Mouse (Mus musculus): Measurements from ENCODE around the gene Pcna. TPM values are rescaled to one million over a fixed set of nuclear protein-coding genes. Genes with fewer than 3 reads are reported as not detected.
A peak's percentile ranks its signal among the peaks of the same experiment; 100 is the strongest.

The Pcna gene
- total and polyA plus RNA-seq, 3 experiments, result 308 to 541 (median 427) TPM

- H3K9ac ChIP-seq (ENCODE audit: control insufficient read depth, low read depth, low read length, poor library complexity, severe bottlenecking), result no peak overlapping the region; the same call in 1 of the 2 replicates
- peak overlapping the region; percentile 24; the same call in 1 of the 2 replicates for H3K27ac ChIP-seq (ENCODE audit: control insufficient read depth, low read depth, low read length)
- H3K36me3 ChIP-seq (ENCODE audit: control insufficient read depth in 1 of 2, insufficient read depth in 2 of 2, low read length in 2 of 2), result peaks cover 0 to 11% of the 10 kb centered on the region in 2 experiments; a peak in 3 of 4 replicates
- H3K27me3 ChIP-seq (ENCODE audit: control insufficient read depth in 1 of 2, insufficient read depth in 2 of 2, low read length in 2 of 2), result no peaks in the 10 kb centered on the region
- H3K79me2 ChIP-seq (ENCODE audit: control insufficient read depth, insufficient read depth, low read length, poor library complexity), result 0 out of 2 replicates have a peak, but pooled peaks cover 2% of the 10 kb centered on the region
- TF ChIP-seq CHD1 (IDR thresholded peaks at IDR 0.05; ENCODE audit: low read depth, low read length) (no peak), ZKSCAN1 (IDR thresholded peaks at IDR 0.05; ENCODE audit: low read depth, low read length) (no peak), ETS1 (IDR thresholded peaks at IDR 0.05; ENCODE audit: low read depth, low read length) (no peak), GABPA (IDR thresholded peaks at IDR 0.05; ENCODE audit: low read depth, low read length) (no peak), RAD21 (IDR thresholded peaks at IDR 0.05; ENCODE audit: low read depth, low read length) (no peak), MEF2A (IDR thresholded peaks at IDR 0.05; ENCODE audit: extremely low read depth, insufficient replicate concordance, low read depth, low read length, poor library complexity, severe bottlenecking) (no peak), ELF1 (IDR thresholded peaks at IDR 0.05; ENCODE audit: low read depth, low read length) (no peak), TBP (IDR thresholded peaks at IDR 0.05; ENCODE audit: low read depth, low read length) (no peak), POLR2A (IDR thresholded peaks at IDR 0.05; ENCODE audit: control insufficient read depth in 1 of 2, insufficient read depth in 1 of 2, low read depth in 1 of 2, low read length in 2 of 2, poor library complexity in 1 of 2) (no peak), HCFC1 (IDR thresholded peaks at IDR 0.05; ENCODE audit: low read depth, low read length) (no peak), GATA1 (IDR thresholded peaks at IDR 0.05; ENCODE audit: low read depth, low read length) (no peak), JUND (IDR thresholded peaks at IDR 0.05; ENCODE audit: low read depth, low read length) (no peak), USF2 (IDR thresholded peaks at IDR 0.05; ENCODE audit: borderline replicate concordance in 1 of 2, insufficient read depth in 1 of 2, low read depth in 1 of 2, low read length in 2 of 2) (no peak), E2F4 (IDR thresholded peaks at IDR 0.05; ENCODE audit: borderline replicate concordance, low read depth, low read length) (no peak), MAX (IDR thresholded peaks at IDR 0.05; ENCODE audit: low read length) (no peak), MAZ (IDR thresholded peaks at IDR 0.05; ENCODE audit: low read depth, low read length) (no peak), UBTF (IDR thresholded peaks at IDR 0.05; ENCODE audit: borderline replicate concordance, insufficient read depth, low read depth, low read length) (no peak)
- peaks cover 0 to 6% of the 10 kb centered on the region in 2 experiments; a peak in 2 of 4 replicates for H3K4me1 ChIP-seq (ENCODE audit: control insufficient read depth in 1 of 2, insufficient read depth in 2 of 2, low read length in 2 of 2)
- DNase-seq (ENCODE audit: low read depth, low spot score), result peak; percentile 23
- no peaks in the 10 kb centered on the region for H3K9me3 ChIP-seq (replicated peaks; ENCODE audit: insufficient read depth, low read length)
- no peak overlapping the region for H3K4me3 ChIP-seq (ENCODE audit: control insufficient read depth in 1 of 2, insufficient read depth in 1 of 2, low read depth in 2 of 2, low read length in 2 of 2)
Measured at GRCm38 (mm10) chr2:132282453-132283174, 29.5 kb upstream of the Pcna start.
